Mouse (Mus musculus) Patski (cell line): ENCODE results near the gene Pcsk7. TPM values are rescaled to one million over a fixed set of nuclear protein-coding genes. Genes with fewer than 3 reads are reported as not detected.

ENCODE experiments used
- ATAC-seq: fragments of 100-300 bp; one replicate; pipeline ENCODE4 v1.8.0; 2021
- CTCF ChIA-PET: fragments of 350-600 bp; sonication (Branson Sonifier 250); formaldehyde crosslinking; loops from one replicate; lab custom pipeline; 2022; ENCODE audit warnings: inconsistent platforms; lab: Charles Lee
- POLR2A ChIA-PET: fragments of 350-600 bp; sonication (Branson Sonifier 250); formaldehyde crosslinking; loops from one replicate; lab custom pipeline; 2022; ENCODE audit warnings: antibody characterized with exemption, inconsistent platforms; lab: Charles Lee
- DNase-seq: peaks from one replicate; pipeline ENCODE4 v3.0.0-alpha.2; 2011; ENCODE audit warnings: low read depth, low spot score
- H3K27me3 ChIP-seq: fragments of 371-371 bp; one replicate; pipeline ENCODE4 v1.5.1; 2021
- CTCF ChIP-seq: fragments of 100-300 bp; IDR thresholded peaks from one replicate; pipeline ENCODE4 v1.5.1; 2021
- in situ Hi-C: fragments of 300-500 bp; cut with MboI; formaldehyde crosslinking; loops from 3 replicates; pipeline ENCODE4 v1.11.1; 2018; ENCODE audit warnings: low pct_unique_long_range_greater_than_20kb, mixed read lengths
- polyA plus RNA-seq: library from polyadenylated mRNA; unstranded; gene quantifications from one replicate; pipeline ENCODE4 v1.2.3, GENCODE M21; 2021

Pcsk7 gene
- polyA plus RNA-seq, 1 experiment from 2014 or later = 25.4 TPM

DNA sequence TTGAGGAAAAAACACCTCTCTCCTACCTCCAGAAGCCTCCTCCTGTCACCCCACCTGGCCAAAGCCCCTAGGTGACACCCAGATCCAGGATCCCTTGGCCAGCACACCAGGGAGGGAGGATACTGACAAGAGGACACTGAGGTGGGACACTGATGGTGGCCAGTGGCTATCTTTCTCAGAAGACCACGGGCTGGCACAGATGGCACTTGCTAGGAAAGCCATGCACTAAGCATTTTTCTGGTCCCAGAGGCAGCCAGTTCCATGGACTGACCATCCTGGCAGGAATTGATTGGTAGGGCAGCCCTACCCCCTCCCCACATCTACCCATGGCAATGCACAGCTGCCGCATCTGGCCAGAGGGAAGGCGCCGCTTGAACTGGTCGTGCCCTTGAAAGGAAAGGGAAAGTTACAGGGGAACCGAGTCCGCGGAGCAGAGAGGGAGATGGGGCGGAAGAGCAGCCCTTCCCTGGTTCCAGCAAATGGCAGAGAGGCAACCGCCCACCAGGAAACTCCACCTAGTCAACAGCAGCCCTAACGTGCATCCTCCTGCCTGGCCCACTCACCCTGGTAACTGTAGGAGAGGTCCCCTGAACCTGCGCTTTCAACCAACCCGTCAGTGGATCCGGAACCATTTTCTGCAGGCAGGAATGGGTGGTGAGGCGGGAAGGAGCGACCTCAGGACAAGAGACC lies 40.0 kb downstream of the Pcsk7 start:
- H3K27me3 ChIP-seq = no peaks in the 10 kb centered on the region
- DNase-seq = no peak
- ChIA-PET CTCF (no interaction called here), POLR2A (interaction anchor here (2.2 kb wide), 1 partner anchor 7 kb away, joined by 5 read pairs; no protein-coding TSS in a partner anchor)
- in situ Hi-C loops = no loop called here
- ATAC-seq = no peak
- no peak for TF ChIP-seq CTCF

- in situ Hi-C loops = no loop called here
- DNase-seq = no peak
- ChIA-PET CTCF (no interaction called here), POLR2A (no interaction called here)
- no peaks in the 10 kb centered on the region for H3K27me3 ChIP-seq
- no peak for TF ChIP-seq CTCF
- no peak for ATAC-seq
Observed at GRCm38 (mm10) chr9:45946872-45947183, 40.5 kb downstream of the Pcsk7 start.

DNA sequence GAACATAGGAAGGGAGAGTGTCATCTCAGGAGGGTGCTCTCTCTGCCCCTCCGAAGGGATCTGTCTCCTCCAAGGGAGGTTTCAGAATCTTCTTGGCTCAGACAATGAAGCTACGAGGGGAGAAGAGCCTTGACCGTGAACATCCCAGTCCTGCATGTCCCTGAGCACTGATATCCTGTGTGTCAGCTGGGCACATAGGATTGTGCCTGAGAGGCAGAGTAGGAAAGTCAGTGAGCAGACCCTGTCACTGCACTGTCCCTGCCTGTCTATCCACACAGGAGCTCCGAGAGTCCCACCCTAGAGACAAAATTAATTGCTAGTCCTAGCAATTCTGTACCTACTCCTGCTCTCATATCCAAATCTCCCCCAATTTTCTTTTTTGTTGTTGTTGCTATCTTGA lies 45.8 kb downstream of the Pcsk7 start:
- TF ChIP-seq CTCF = no peak
- ATAC-seq = no peak
- ChIA-PET CTCF (no interaction called here), POLR2A (no interaction called here)
- DNase-seq = no peak
- H3K27me3 ChIP-seq = no peaks in the 10 kb centered on the region
- in situ Hi-C loops = no loop called here

DNA sequence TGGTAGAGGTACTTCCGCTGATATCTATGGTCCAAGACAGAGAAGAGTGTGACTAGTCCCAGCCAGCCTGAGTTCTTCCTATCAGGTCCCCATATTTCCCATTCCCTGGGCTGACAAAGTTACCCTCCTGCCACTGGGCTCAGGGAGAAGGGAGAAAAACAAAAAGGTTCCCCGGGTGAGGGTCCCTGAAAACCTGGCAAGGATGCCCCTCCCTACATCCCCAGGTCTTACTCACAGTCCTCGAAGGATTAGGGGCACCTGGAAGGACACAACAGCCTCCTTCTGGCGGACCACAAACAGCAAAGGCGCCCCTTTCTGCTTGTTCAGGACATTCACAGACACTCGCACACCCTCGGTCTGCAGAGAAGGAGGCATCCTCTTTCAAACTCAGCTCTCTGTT lies 46.6 kb downstream of the Pcsk7 start:
- DNase-seq = no peak
- no peaks in the 10 kb centered on the region for H3K27me3 ChIP-seq
- in situ Hi-C loops = no loop called here
- POLR2A ChIA-PET = interaction anchor here (1.6 kb wide), 1 partner anchor 8 kb away, joined by 5 read pairs; no protein-coding TSS in a partner anchor
- CTCF ChIA-PET = interaction anchor here (2.1 kb wide), 1 partner anchor 16 kb away, joined by 9 read pairs; no protein-coding TSS in a partner anchor
- no peak for TF ChIP-seq CTCF
- ATAC-seq = no peak

DNA sequence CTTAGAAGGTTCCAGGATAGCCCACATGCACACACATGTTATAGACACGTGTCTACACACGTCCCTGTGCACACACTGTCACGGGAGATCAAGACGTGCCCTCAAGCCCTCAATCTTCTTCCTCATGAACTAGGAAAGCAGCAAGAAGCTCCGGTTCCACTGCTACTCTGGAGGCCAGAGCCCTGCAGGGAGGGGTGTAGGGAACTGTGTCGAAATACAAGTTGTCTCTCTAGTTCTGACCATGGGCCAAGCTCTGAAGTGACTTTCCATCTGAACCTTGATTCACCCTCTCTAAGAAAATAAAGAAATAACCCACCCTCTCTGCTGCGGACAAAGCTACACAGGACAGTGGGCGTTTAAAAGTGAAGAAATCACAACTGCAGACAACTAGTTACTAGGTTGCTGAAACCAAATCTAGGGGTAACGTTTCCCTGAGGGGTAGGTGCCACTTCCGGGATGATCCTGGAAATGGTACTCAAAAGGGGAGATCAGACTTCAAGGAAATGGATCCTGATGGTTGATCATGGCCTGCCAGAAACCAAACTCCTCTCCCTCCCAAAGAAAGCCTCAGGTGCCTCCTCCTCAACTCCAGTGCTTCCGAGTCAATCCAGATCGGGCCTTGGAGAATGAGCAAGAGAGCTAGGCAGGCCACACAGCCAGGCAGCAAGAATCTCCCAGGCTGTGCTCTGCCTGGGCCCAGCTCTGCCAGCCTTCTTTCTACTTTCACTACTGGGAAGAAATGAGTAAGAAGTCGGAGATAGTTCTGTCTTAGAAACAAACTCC lies 47.4 kb downstream of the Pcsk7 start:
- TF ChIP-seq CTCF = no peak
- POLR2A ChIA-PET = interaction anchor here (0.6 to 1.6 kb wide), 3 partner anchors 9 to 249 kb away, joined by 3 to 8 read pairs (median 5); no protein-coding TSS in a partner anchor
- ATAC-seq = no peak
- no peak for DNase-seq
- CTCF ChIA-PET = interaction anchor here (1.4 to 2.1 kb wide), 2 partner anchors 9 to 17 kb away, joined by 3 to 9 read pairs; no protein-coding TSS in a partner anchor
- H3K27me3 ChIP-seq = no peaks in the 10 kb centered on the region
- in situ Hi-C loops = no loop called here

DNA sequence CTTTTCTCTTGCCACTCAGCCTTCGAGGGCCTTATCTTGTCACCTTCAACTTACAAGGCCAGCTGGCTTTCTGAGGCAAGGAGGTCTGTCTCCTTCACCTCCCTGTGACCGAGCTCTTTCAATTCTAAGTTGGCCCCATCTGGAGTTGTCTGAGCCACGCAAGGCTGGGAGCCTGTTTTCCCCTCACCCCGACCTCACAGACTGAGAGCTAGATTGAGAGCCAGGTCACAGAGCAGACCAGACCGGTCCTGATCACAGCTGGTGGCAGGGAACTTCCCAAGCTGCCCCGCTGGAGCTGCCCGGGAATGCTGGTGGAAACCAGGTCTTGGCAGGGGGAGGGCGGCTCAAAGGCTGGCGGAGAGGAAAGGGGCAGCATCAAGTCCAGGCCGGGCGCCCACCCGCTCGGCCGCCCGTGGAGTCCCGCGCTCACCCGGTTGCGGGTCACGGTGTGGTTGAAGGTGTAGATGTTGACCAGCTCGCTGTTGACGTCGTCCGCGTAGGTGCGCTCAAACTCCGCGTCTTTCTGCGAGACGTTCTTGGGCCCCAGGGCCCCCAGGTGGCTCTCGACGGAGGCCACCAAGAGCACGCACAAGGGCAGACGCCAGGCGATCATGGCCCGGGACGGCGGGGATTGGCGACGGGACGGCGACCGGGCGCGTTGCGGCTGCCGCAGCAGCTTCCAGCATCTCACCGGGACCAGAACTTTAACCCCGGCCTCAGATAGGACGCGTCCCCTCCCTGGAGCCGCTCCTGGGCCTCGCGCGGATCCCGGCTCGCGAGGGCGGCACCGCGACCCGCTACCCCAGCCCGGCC lies 48.2 kb downstream of the Pcsk7 start:
- ATAC-seq (peak; percentile 36), DNase-seq (no peak)
- POLR2A ChIA-PET = interaction anchor here (0.6 to 1.6 kb wide), 4 partner anchors 9 to 248 kb away, joined by 3 to 8 read pairs (median 5); no protein-coding TSS in a partner anchor
- in situ Hi-C loops = no loop called here
- no peaks in the 10 kb centered on the region for H3K27me3 ChIP-seq
- CTCF ChIA-PET = interaction anchor here (1.4 to 2.1 kb wide), 2 partner anchors 10 to 17 kb away, joined by 3 to 9 read pairs; no protein-coding TSS in a partner anchor
- TF ChIP-seq CTCF = no peak

- in situ Hi-C loops = no loop called here
- DNase-seq (no peak), ATAC-seq (peak; percentile 87)
- H3K27me3 ChIP-seq = no peaks in the 10 kb centered on the region
- ChIA-PET CTCF (interaction anchor here (0.7 to 2.1 kb wide), 3 partner anchors 9 to 18 kb away, joined by 3 to 9 read pairs (median 3); no protein-coding TSS in a partner anchor), POLR2A (interaction anchor here (1.0 kb wide), 1 partner anchor 15 kb away, joined by 5 read pairs; no protein-coding TSS in a partner anchor)
- TF ChIP-seq CTCF = no peak
Observed at GRCm38 (mm10) chr9:45955107-45955963, 49.0 kb downstream of the Pcsk7 start, which contains the start of gene Sidt2. Gene Sidt2, minus strand, starts transcription at chr9:45955258.

- no peaks in the 10 kb centered on the region for H3K27me3 ChIP-seq
- in situ Hi-C loops = no loop called here
- ChIA-PET CTCF (interaction anchor here (1.7 kb wide), 1 partner anchor 22 kb away, joined by 4 read pairs; no protein-coding TSS in a partner anchor), POLR2A (interaction anchor here (1.1 to 1.2 kb wide), 2 partner anchors 8 to 13 kb away, joined by 3 to 5 read pairs; no protein-coding TSS in a partner anchor)
- TF ChIP-seq CTCF = no peak
- ATAC-seq (no peak), DNase-seq (no peak)
Observed at GRCm38 (mm10) chr9:45958023-45958670, 51.9 kb downstream of the Pcsk7 start.

- CTCF ChIA-PET = no interaction called here
- DNase-seq (no peak), ATAC-seq (no peak)
- no peak for TF ChIP-seq CTCF
- in situ Hi-C loops = no loop called here
- POLR2A ChIA-PET = interaction anchor here (1.1 to 1.2 kb wide), 2 partner anchors 8 to 12 kb away, joined by 3 to 5 read pairs; no protein-coding TSS in a partner anchor
- H3K27me3 ChIP-seq = no peaks in the 10 kb centered on the region
Observed at GRCm38 (mm10) chr9:45958851-45959250, 52.6 kb downstream of the Pcsk7 start.
